7 mouse cellular contexts compared by ENCODE assay signal in the genomic region with DNA sequence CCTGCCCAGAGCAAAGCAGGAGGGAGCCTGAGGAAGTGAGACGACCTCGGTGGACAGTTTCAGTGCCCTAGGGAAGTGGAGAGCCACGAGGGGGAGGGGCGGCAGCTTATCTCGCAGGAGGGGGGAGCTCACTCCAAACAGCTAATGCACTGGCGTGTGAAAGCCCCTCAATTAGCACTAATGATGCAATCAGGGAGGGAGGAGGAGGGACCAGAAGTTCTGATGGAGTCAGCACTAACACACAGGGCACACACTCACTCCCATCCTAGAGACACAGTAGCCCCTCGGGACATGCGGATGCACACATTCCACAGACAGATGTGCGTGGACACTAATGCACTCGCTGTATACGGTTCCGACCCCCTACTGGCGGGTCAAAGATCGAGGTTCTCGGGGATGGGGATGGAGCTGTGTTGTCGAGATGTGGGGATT. TPM values are rescaled to one million over a fixed set of nuclear protein-coding genes. Genes with fewer than 3 reads are reported as not detected.
DNase-seq lines count a peak whose midpoint lies in the region; ATAC-seq and TF ChIP-seq lines count a peak whose summit lies in the region.

No protein-coding gene starts in this region.

- H3K4me1 ChIP-seq in E14TG2a.4 (replicated peaks; ENCODE audit: low read depth, low read length): peaks cover 19% of the 10 kb centered on the region
- peaks cover 83% of the 10 kb centered on the region for H3K4me1 ChIP-seq in embryonic facial prominence, embryonic 10.5 days
- H3K4me1 ChIP-seq in heart, embryonic 16.5 days (ENCODE audit: control insufficient read depth, insufficient read depth, low read length): peaks cover 26% of the 10 kb centered on the region

- peaks cover 5% of the 10 kb centered on the region; the same call in 1 of the 2 replicates for H3K9me3 ChIP-seq in E14TG2a.4 (ENCODE audit: low read length)
- no peaks in the 10 kb centered on the region for H3K9me3 ChIP-seq in embryonic facial prominence, embryonic 10.5 days
- H3K9me3 ChIP-seq in heart, embryonic 16.5 days (replicated peaks; ENCODE audit: control insufficient read depth, low read length): no peaks in the 10 kb centered on the region

- peak overlapping the region; percentile 81 for H3K4me2 ChIP-seq in heart, embryonic 16.5 days (ENCODE audit: low read depth, low read length)

- peak overlapping the region; percentile 82 for H3K4me3 ChIP-seq in E14TG2a.4 (replicated peaks; ENCODE audit: low read length)
- peak overlapping the region; percentile 87 for H3K4me3 ChIP-seq in embryonic facial prominence, embryonic 10.5 days
- peak overlapping the region; percentile 89 for H3K4me3 ChIP-seq in heart, embryonic 16.5 days (ENCODE audit: low read length)

- H3K27ac ChIP-seq in embryonic facial prominence, embryonic 10.5 days (replicated peaks): peak overlapping the region; percentile 97
- peak overlapping the region; percentile 80 for H3K27ac ChIP-seq in heart, embryonic 16.5 days (ENCODE audit: low read length)

- WGBS in embryonic facial prominence, embryonic 10.5 days: under 1% methylated on average over 16 of the region's 16 CpGs
- WGBS in heart, embryonic 16.5 days: under 1% methylated on average over 16 of the region's 16 CpGs

- DNase-seq in MEL-GATA-1-ER (ENCODE audit: extremely low read depth, low read depth): peak; percentile 8
- peak; percentile 75 for DNase-seq in embryonic facial prominence, embryonic 10.5 days (ENCODE audit: low spot score)
- peak; percentile 87 for DNase-seq in kidney, postnatal 14 days
- peak; percentile 54 for DNase-seq in lung, postnatal 25 days (ENCODE audit: low spot score)
- DNase-seq in retina, postnatal 7 days (ENCODE audit: low read depth, low spot score): peak; percentile 47

- TF ChIP-seq CTCF in E14TG2a.4 (conservative IDR thresholded peaks at IDR 0.05; ENCODE audit: low read length): no peak

- peak overlapping the region; percentile 82 for H3K9ac ChIP-seq in heart, embryonic 16.5 days (ENCODE audit: low read length)

- peaks cover 90% of the 10 kb centered on the region for H3K27me3 ChIP-seq in E14TG2a.4 (ENCODE audit: insufficient read depth, low read length)
- peaks cover 46% of the 10 kb centered on the region for H3K27me3 ChIP-seq in embryonic facial prominence, embryonic 10.5 days (replicated peaks; ENCODE audit: low read depth, poor library complexity, severe bottlenecking)
- no peaks in the 10 kb centered on the region for H3K27me3 ChIP-seq in heart, embryonic 16.5 days (ENCODE audit: control insufficient read depth, insufficient read depth, low read length)

- H3K36me3 ChIP-seq in E14TG2a.4 (ENCODE audit: insufficient read depth, low read length): no peaks in the 10 kb centered on the region
- peaks cover 12% of the 10 kb centered on the region for H3K36me3 ChIP-seq in embryonic facial prominence, embryonic 10.5 days (replicated peaks)
- H3K36me3 ChIP-seq in heart, embryonic 16.5 days (ENCODE audit: control insufficient read depth, insufficient read depth): no peaks in the 10 kb centered on the region; the same call in 1 of the 2 replicates

- ATAC-seq in heart, embryonic 16.5 days (replicated peaks; ENCODE audit: extremely low read depth, insufficient read depth, low FRiP score): peak; percentile 15

RNA-seq across cellular contexts. Expression of a gene that starts 0.9 kb away (rescaled TPM):
- 15.1 and 17.5 TPM in 2 replicates for polyA plus RNA-seq in embryonic facial prominence, embryonic 10.5 days (2016; fragmentation: Nextera tagmentation; extraction: Ambion mirVana)
- polyA plus RNA-seq in heart, embryonic 16.5 days (2015; fragmentation: Nextera tagmentation; extraction: Ambion mirVana): 10.9 and 11.9 TPM in 2 replicates

Comparison
In these comparisons a context has a peak if more than half of its experiments do, and no peak if none do; other contexts are left out.
1. Peak in every context shown above with its lines: DNase-seq, ATAC-seq, H3K4me3 ChIP-seq and H3K27ac ChIP-seq.
2. DNase-seq: peak in every context shown above with its lines; median percentile 87 in kidney, postnatal 14 days; 75 in embryonic facial prominence, embryonic 10.5 days; 54 in lung, postnatal 25 days; 47 in retina, postnatal 7 days; 8 in MEL-GATA-1-ER.